Mouse (Mus musculus) bone marrow macrophage, adult 2 months (primary cell): ENCODE data around the gene Rab11b.

Source experiments
- CTCF ChIP-seq: IDR thresholded peaks from 2 replicates; pipeline ENCODE4 v1.5.1; 2012; ENCODE audit warnings: low read depth, mild to moderate bottlenecking, low read length, moderate library complexity
- POLR2A ChIP-seq: IDR thresholded peaks from 2 replicates; pipeline ENCODE4 v1.6.1; 2012; ENCODE audit warnings: mild to moderate bottlenecking, low read depth, low read length, borderline replicate concordance

GRCm38 (mm10) chr17:33798306-33798705, 38.0 kb upstream of the Rab11b start:
- TF ChIP-seq POLR2A (no peak), CTCF (no peak)
